Mouse (Mus musculus): ENCODE measurements at regions not wholly inside any gene's neighbourhood (a gene's known extent, or its start where the extent isn't known, plus 50 kb on each side); places are given as distances from the start of the nearest gene placed in this dataset.

GRCm38 (mm10) chr13:31082448-31083140 is 108.6 kb downstream of the Gm5447 start:
- TF ChIP-seq POLR2A (IDR thresholded peaks at IDR 0.05; ENCODE audit: low read depth, low read length): no peak
- no peak for TF ChIP-seq CTCF (IDR thresholded peaks at IDR 0.05; ENCODE audit: borderline replicate concordance, insufficient read depth, low read length)
